Comparison of ENCODE assay signal across 13 mouse cellular contexts in the genomic region with DNA sequence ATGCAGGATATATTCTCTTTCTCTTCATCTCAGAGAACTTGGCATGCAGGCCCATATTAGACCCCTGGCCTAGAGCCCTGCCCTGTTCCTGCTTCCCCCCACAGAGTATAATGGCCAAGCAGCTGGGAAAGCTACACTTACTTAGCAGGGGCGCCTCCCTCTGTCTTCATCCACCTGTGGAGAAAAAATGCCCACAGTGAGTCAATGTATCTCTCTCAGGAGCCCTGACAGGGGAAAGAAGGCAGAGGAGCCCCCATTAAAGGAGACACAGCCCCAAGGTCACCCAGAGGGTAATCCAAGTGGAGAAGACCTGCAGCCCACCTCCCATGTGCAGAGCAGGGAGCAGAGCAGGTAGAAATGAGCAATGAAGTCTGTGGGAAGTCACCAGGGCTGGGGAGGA.
DNase-seq lines count a peak whose midpoint lies in the region; ATAC-seq and TF ChIP-seq lines count a peak whose summit lies in the region.
"Had no signal": no experiment of that assay in that cellular context is flagged by ENCODE, and none has a peak within 500 bp of the region (broad histone marks: within the 10 kb centered on the region; RNA-seq: fewer than 3 reads in every experiment).

No protein-coding gene starts in this region.

- H3K36me3 ChIP-seq in kidney, adult 2 months (ENCODE audit: control insufficient read depth, insufficient read depth, low read length): peaks cover 48% of the 10 kb centered on the region
- H3K36me3 ChIP-seq in kidney, embryonic 15.5 days: peaks cover 81% of the 10 kb centered on the region

- no peak overlapping the region for H3K4me2 ChIP-seq in kidney, embryonic 15.5 days
- H3K4me2 ChIP-seq: embryonic facial prominence, embryonic 12.5 days; intestine, embryonic 15.5 days had no signal

- DNase-seq in gastrocnemius, adult 2 months: no peak
- DNase-seq in gastrocnemius, adult 8-10 months (ENCODE audit: low spot score in 2 of 2): no peak
- peak; percentile 1 for DNase-seq in kidney, adult 2 months
- DNase-seq in right cerebral cortex, postnatal 25 days: peak; percentile 1
- DNase-seq in right cerebral cortex, adult 18-20 months: no peak
- DNase-seq in testis, postnatal 10 days (ENCODE audit: low spot score): peak; percentile 34
- no peak for DNase-seq in layer of hippocampus, adult 9-10 months (ENCODE audit: low spot score)
- DNase-seq: cerebellum, postnatal 25 days; liver, postnatal 0 days had no signal

- H3K27me3 ChIP-seq in kidney, adult 2 months (replicated peaks; ENCODE audit: control insufficient read depth, insufficient read depth, low read length): no peaks in the 10 kb centered on the region
- H3K27me3 ChIP-seq in kidney, embryonic 15.5 days: no peaks in the 10 kb centered on the region
- H3K27me3 ChIP-seq: embryonic facial prominence, embryonic 12.5 days; intestine, embryonic 15.5 days had no signal

- H3K4me1 ChIP-seq in kidney, adult 2 months (ENCODE audit: control insufficient read depth, insufficient read depth, low read length): no peaks in the 10 kb centered on the region
- H3K4me1 ChIP-seq in kidney, embryonic 15.5 days: peaks cover 23% of the 10 kb centered on the region

- peak overlapping the region; percentile 19 for H3K4me3 ChIP-seq in gastrocnemius, adult 2 months
- no peak overlapping the region for H3K4me3 ChIP-seq in kidney, adult 2 months (ENCODE audit: insufficient read depth, low read depth, low read length)
- H3K4me3 ChIP-seq in kidney, embryonic 15.5 days (replicated peaks): no peak overlapping the region
- H3K4me3 ChIP-seq: embryonic facial prominence, embryonic 12.5 days; intestine, embryonic 15.5 days; megakaryocyte, embryonic 14.5 days had no signal

- peak overlapping the region; percentile 75 for H3K27ac ChIP-seq in gastrocnemius, adult 2 months
- 0 out of 2 replicates have a peak overlapping the region, but pooled peaks have one; percentile 8 for H3K27ac ChIP-seq in kidney, adult 2 months (ENCODE audit: insufficient read depth, low read depth, low read length)
- no peak overlapping the region for H3K27ac ChIP-seq in kidney, embryonic 15.5 days
- H3K27ac ChIP-seq: embryonic facial prominence, embryonic 12.5 days; intestine, embryonic 15.5 days had no signal

- intact Hi-C loops in gastrocnemius, adult 2 months (cut with DNase I): no loop called here

- TF ChIP-seq POLR2A in kidney, adult 2 months (IDR thresholded peaks at IDR 0.05; ENCODE audit: low read depth, low read length): no peak

- TF ChIP-seq CTCF in gastrocnemius, adult 2 months (IDR thresholded peaks at IDR 0.05): no peak
- TF ChIP-seq CTCF in kidney, adult 2 months (conservative IDR thresholded peaks at IDR 0.05; ENCODE audit: insufficient read depth, insufficient read length, low read depth, low read length): no peak

- no peak overlapping the region for H3K9ac ChIP-seq in kidney, embryonic 15.5 days
- H3K9ac ChIP-seq: embryonic facial prominence, embryonic 12.5 days; intestine, embryonic 15.5 days; liver, postnatal 0 days had no signal

- ATAC-seq in kidney, embryonic 15.5 days (replicated peaks; ENCODE audit: low FRiP score): no peak
- ATAC-seq: intestine, embryonic 15.5 days; liver, postnatal 0 days had no signal

- 93% methylated on average over 1 of the region's 1 CpGs for WGBS in kidney, adult 2 months
- WGBS in kidney, embryonic 15.5 days: 84% methylated on average over 1 of the region's 1 CpGs

- no peaks in the 10 kb centered on the region for H3K9me3 ChIP-seq in kidney, embryonic 15.5 days (replicated peaks)
- H3K9me3 ChIP-seq: embryonic facial prominence, embryonic 12.5 days; intestine, embryonic 15.5 days; megakaryocyte, embryonic 14.5 days had no signal

Comparison
In these comparisons a context has a peak if more than half of its experiments do, and no peak if none do; other contexts are left out.
1. DNase-seq: peak in kidney, adult 2 months (single experiment), right cerebral cortex, postnatal 25 days (single experiment) and testis, postnatal 10 days (single experiment); none in gastrocnemius, adult 2 months (single experiment), gastrocnemius, adult 8-10 months (0 of 2), right cerebral cortex, adult 18-20 months (single experiment) and layer of hippocampus, adult 9-10 months (single experiment).